Mouse (Mus musculus) lung, embryonic 15.5 days (tissue): ENCODE data around the gene Slc44a3. TPM values are rescaled to one million over a fixed set of nuclear protein-coding genes. Genes with fewer than 3 reads are reported as not detected.

Experiments
- ATAC-seq: fragments of 200-750 bp; cut with Nextera tagmentation; 2 replicates; pipeline ENCODE4 v1.8.0; 2017; ENCODE audit warnings: moderate number of reproducible peaks, borderline replicate concordance; ENCODE audit not compliant: low FRiP score, low TSS enrichment; ENCODE audit errors: extremely low read depth
- H3K27ac ChIP-seq: fragments of 300-500 bp; sonication (generic); 2 replicates; pipeline ENCODE4 v1.5.1; 2015; ENCODE audit warnings: moderate library complexity, mild to moderate bottlenecking, inconsistent platforms
- H3K27me3 ChIP-seq: fragments of 300-500 bp; sonication (generic); 2 replicates; pipeline ENCODE4 v1.6.1; 2015; ENCODE audit warnings: inconsistent platforms
- H3K36me3 ChIP-seq: fragments of 300-500 bp; sonication (generic); 2 replicates; pipeline ENCODE4 v1.6.1; 2015; ENCODE audit warnings: inconsistent platforms
- H3K4me1 ChIP-seq: fragments of 300-500 bp; sonication (generic); 2 replicates; pipeline ENCODE4 v1.6.1; 2015; ENCODE audit warnings: inconsistent platforms
- H3K4me2 ChIP-seq: fragments of 300-500 bp; sonication (generic); 2 replicates; pipeline ENCODE4 v1.6.1; 2015; ENCODE audit warnings: inconsistent platforms, mild to moderate bottlenecking, moderate library complexity
- H3K4me3 ChIP-seq: fragments of 300-500 bp; sonication (generic); 2 replicates; pipeline ENCODE4 v1.5.1; 2015; ENCODE audit warnings: mild to moderate bottlenecking, inconsistent platforms
- H3K9ac ChIP-seq: fragments of 300-500 bp; sonication (generic); 2 replicates; pipeline ENCODE4 v1.6.1; 2015; ENCODE audit warnings: inconsistent platforms
- H3K9me3 ChIP-seq: fragments of 300-500 bp; sonication (generic); 2 replicates; pipeline ENCODE4 v1.6.1; 2016; ENCODE audit warnings: inconsistent platforms
- WGBS: fragments of 180-500 bp; shearing (Covaris S2); methylation state at CpG from one replicate; pipeline ENCODE4 v1.1.7; 2015; 5-methylcytosine and 5-hydroxymethylcytosine counted together
- polyA plus RNA-seq: library from polyadenylated mRNA; unstranded; fragments of >200 nt; fragmentation: Nextera tagmentation; extraction: Ambion mirVana; gene quantifications from 2 replicates; pipeline ENCODE4 v1.2.1, GENCODE M21; 2015

Slc44a3 gene
- polyA plus RNA-seq, 1 experiment from 2014 or later, result 16.5 TPM

DNA sequence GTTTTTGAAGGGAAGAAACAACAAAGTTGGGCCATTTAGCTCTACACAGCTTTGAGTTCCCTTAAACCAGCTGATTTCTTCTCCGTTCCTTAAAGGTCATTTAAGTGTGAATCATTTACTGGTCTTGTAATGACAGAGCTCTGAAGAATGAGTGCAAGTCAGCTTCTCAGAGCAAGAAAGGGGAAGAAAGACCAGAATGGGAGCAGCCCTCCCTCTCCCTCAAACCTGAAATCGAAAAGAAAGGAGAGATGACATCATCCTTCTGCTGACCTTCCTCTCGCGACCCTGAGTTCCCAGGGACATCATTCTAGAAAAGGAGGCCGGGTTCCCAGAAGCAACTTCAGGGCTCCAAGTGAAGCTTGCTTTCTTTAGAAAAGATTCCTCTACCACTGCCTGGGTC is 41.3 kb downstream of the Slc44a3 start:
- no peaks in the 10 kb centered on the region for H3K36me3 ChIP-seq
- H3K4me2 ChIP-seq, result no peak overlapping the region
- 52% methylated on average over 5 of the region's 5 CpGs for WGBS
- H3K4me3 ChIP-seq, result no peak overlapping the region
- ATAC-seq, result no peak
- no peaks in the 10 kb centered on the region for H3K9me3 ChIP-seq
- no peak overlapping the region for H3K9ac ChIP-seq
- no peaks in the 10 kb centered on the region for H3K27me3 ChIP-seq
- H3K27ac ChIP-seq, result no peak overlapping the region
- H3K4me1 ChIP-seq, result peaks cover 5% of the 10 kb centered on the region

DNA sequence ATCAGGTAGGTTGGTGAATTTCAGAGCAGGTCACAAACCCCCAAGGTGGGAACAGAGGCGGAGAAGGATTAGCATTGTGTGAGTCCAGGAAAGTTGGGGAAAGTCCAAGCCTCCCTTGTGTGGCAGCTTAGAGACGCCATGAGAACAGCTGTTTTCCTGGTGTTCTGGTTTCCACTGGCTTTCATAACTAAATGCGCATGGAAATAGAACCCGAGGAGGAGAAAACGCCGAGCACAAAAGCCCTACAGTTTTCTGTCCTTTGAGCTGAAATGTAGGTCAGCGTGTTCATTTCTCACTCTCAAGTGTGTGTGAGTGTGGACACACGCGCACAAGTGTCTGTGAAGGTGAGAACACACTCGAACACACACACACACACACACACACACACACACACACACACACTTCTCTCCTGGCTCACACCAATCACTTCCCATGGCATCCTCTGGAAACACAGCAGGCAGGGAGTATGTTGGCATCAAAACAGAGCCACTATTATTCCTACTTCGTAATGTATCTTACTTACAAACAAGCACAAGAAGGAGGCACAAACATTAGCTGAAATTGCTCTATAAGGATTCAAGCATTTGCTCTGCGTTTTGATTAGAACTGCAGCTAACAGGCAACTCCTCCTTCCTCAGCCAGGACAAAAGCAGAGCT is 42.6 kb downstream of the Slc44a3 start:
- no peaks in the 10 kb centered on the region for H3K36me3 ChIP-seq
- 61% methylated on average over 12 of the region's 12 CpGs for WGBS
- ATAC-seq, result no peak
- no peak overlapping the region for H3K4me3 ChIP-seq
- no peak overlapping the region for H3K9ac ChIP-seq
- no peaks in the 10 kb centered on the region for H3K27me3 ChIP-seq
- H3K27ac ChIP-seq, result no peak overlapping the region
- no peaks in the 10 kb centered on the region for H3K9me3 ChIP-seq
- peaks cover 5% of the 10 kb centered on the region for H3K4me1 ChIP-seq
- no peak overlapping the region for H3K4me2 ChIP-seq

DNA sequence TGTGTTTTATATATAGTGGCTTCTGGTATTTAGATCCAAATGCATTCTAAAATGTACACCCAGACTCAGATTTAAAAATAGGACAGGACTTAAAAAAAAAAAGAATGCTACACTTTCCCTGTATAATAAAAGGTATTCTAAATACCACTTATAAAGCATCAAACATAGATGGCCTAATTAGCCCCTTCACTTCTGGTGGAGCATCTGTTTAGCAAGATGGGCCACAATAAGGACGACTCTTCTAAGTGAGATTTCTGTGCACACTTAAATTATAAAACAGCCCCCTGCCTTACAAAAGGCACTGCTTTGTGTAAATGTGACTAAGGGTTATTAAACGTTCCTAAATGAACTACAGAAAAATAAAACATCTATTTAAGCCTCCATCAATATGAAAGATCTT is 47.0 kb downstream of the Slc44a3 start:
- H3K27me3 ChIP-seq, result 0 out of 2 replicates have a peak, but pooled peaks cover 4% of the 10 kb centered on the region
- WGBS, result 72% methylated on average over 2 of the region's 2 CpGs
- no peaks in the 10 kb centered on the region for H3K9me3 ChIP-seq
- no peak overlapping the region for H3K4me3 ChIP-seq
- no peak overlapping the region for H3K9ac ChIP-seq
- H3K4me1 ChIP-seq, result 0 out of 2 replicates have a peak, but pooled peaks cover 5% of the 10 kb centered on the region
- no peak overlapping the region for H3K4me2 ChIP-seq
- ATAC-seq, result no peak
- no peak overlapping the region for H3K27ac ChIP-seq
- no peaks in the 10 kb centered on the region for H3K36me3 ChIP-seq

DNA sequence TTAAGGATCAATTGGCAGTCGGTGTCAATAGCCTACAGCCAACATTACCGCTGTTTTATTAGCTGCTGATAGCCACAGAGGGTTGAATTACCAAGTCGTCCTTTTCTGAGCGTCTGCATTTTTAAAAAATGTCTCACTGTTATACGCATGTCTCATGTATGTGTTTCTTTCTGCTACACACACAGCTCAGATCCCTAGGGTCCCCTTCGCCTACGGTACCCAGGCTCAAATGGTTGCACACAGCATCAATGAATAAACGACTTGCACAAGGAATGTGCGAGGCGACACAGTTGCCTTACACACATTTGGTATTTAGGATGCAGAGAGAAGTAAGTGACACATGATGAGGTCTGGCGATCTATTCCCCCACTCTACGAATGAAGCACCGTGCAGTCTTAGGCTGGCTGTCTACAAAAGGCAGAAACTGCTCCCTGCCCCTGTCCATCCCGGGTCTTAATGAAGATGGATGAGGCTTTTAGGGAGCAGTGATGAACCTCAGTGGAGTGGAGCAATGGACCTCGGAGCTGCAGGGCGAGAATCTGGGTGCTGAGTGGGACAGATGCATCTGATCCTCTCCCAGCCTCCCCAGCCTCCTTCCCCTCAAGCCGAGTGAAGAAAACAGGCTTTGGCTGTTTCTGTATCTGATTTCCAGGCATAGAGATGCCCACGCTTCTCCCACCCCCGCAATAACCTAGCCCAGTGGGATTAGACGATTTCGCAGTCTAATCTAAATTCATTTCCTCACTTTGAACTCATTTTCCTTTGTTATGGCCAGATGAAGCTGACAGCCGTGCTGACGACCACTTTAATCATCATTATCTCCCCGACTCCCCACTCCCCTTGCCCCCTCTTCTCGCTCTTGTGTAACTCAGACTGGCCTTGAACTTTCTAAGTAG is 48.7 kb downstream of the Slc44a3 start:
- Histone ChIP-seq H3K27ac (no peak overlapping the region), H3K4me3 (no peak overlapping the region), H3K4me2 (no peak overlapping the region; the same call in 1 of the 2 replicates)

DNA sequence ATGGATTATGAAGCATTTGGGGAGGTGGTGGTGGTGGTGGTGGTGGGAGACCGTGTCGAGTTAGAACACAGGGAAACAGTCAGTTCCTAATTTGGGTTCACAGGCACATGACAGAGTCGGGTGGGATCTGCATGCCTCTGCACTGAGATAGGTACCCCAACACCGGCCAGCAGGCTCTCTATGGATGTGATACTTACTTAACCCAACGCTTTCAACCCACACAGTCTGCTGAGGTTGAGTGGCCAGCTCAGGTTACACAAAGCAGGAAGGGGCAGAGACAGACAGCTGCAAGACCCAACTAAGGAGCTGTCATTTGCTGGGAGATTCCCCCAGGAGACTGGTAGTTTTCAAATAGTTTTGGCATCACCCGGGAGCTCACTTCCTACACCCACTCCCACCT is 50.6 kb downstream of the Slc44a3 start:
- no peak overlapping the region for H3K4me2 ChIP-seq
- H3K9ac ChIP-seq, result no peak overlapping the region
- 26% methylated on average over 6 of the region's 6 CpGs for WGBS
- H3K4me1 ChIP-seq, result 0 out of 2 replicates have a peak, but pooled peaks cover 5% of the 10 kb centered on the region
- H3K36me3 ChIP-seq, result no peaks in the 10 kb centered on the region
- no peak overlapping the region for H3K4me3 ChIP-seq
- no peak overlapping the region for H3K27ac ChIP-seq
- no peak for ATAC-seq
- H3K27me3 ChIP-seq, result 0 out of 2 replicates have a peak, but pooled peaks cover 6% of the 10 kb centered on the region
- no peaks in the 10 kb centered on the region for H3K9me3 ChIP-seq

More for the DNA sequence above, 48.7 kb downstream of the Slc44a3 start:
- 0 out of 2 replicates have a peak, but pooled peaks cover 5% of the 10 kb centered on the region for H3K4me1 ChIP-seq
- 0 out of 2 replicates have a peak, but pooled peaks cover 6% of the 10 kb centered on the region for H3K27me3 ChIP-seq
- 0 out of 2 replicates have a peak, but pooled peaks have one; percentile 35 for ATAC-seq
- 38% methylated on average over 25 of the region's 25 CpGs for WGBS
- H3K9ac ChIP-seq, result no peak overlapping the region
- no peaks in the 10 kb centered on the region for H3K9me3 ChIP-seq
- no peaks in the 10 kb centered on the region for H3K36me3 ChIP-seq

DNA sequence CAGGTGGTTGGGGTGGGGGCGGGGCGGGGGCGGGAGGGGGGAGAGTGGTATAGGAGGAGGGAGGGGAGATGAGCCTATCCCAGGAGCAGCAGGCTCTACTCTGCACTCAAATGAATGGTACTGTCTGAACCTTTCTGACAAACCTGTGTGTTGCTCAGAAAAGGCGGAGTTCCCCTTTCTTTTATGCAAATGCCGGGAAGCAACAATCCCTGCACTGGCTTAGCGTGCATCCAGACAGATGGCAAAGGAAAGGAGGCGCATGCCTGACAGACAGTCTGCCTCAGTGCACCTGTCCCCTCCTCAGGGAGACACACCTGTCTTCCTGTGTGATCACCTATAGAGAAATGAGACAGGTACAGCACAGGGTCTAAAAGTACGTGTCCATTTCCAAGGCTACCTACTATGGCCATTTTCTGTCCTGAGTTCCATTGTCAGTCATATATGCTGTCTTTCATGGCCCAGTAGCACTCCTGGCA is 51.2 kb downstream of the Slc44a3 start:
- ATAC-seq, result no peak
- Histone ChIP-seq H3K36me3 (no peaks in the 10 kb centered on the region), H3K4me3 (no peak overlapping the region), H3K27me3 (0 out of 2 replicates have a peak, but pooled peaks cover 6% of the 10 kb centered on the region), H3K4me2 (no peak overlapping the region), H3K9ac (no peak overlapping the region), H3K9me3 (no peaks in the 10 kb centered on the region), H3K4me1 (0 out of 2 replicates have a peak, but pooled peaks cover 5% of the 10 kb centered on the region), H3K27ac (no peak overlapping the region)
- 63% methylated on average over 5 of the region's 8 CpGs for WGBS

DNA sequence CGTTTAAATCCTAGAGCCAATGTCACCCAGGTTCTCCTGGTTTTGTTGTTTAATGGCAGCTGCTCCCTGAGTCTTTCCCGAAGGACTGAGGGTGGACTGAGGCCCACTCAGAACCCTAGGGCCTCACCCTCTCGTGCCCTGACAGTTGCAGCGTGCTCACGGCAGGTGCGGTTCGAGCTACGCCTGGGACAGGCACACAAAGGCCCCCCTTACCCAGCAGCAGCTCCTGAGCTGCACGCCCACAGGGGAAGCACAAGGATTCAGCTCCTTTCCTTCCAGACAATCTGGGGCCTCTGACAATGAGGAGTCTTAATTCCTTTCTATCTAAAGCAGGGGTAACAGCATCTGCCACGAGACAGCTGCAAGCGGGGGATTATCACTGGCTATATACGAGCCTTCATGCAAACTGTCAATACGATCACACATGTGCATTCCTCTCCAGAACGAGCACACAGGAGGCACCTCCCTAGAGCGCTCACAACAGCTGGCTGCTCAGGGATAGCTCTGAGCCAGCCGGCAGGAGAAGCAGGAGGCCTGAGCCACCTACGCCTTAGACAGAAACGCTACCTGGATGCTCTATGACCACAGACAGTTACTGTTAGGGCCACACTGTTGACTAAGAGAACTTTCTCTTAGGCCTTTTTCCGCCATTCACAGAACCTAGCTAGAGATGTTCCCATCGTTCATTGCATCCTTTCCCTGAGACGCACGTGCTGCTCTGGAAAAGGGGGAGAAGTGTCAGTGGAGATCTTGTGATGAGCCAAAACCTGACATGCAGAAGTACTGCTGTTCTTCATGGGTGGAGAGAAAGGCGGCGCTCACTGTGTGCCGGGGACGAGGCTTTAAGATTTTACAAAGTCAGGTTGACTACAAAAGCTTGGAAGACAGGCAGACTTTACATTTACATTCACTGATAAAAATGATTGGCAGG is 51.9 kb downstream of the Slc44a3 start:
- H3K36me3 ChIP-seq, result no peaks in the 10 kb centered on the region
- H3K4me1 ChIP-seq, result 0 out of 2 replicates have a peak, but pooled peaks cover 5% of the 10 kb centered on the region
- H3K27ac ChIP-seq, result no peak overlapping the region
- H3K27me3 ChIP-seq, result 0 out of 2 replicates have a peak, but pooled peaks cover 6% of the 10 kb centered on the region
- no peak for ATAC-seq
- no peak overlapping the region for H3K4me3 ChIP-seq
- WGBS, result 52% methylated on average over 26 of the region's 26 CpGs
- H3K4me2 ChIP-seq, result no peak overlapping the region
- H3K9me3 ChIP-seq, result no peaks in the 10 kb centered on the region
- no peak overlapping the region for H3K9ac ChIP-seq

DNA sequence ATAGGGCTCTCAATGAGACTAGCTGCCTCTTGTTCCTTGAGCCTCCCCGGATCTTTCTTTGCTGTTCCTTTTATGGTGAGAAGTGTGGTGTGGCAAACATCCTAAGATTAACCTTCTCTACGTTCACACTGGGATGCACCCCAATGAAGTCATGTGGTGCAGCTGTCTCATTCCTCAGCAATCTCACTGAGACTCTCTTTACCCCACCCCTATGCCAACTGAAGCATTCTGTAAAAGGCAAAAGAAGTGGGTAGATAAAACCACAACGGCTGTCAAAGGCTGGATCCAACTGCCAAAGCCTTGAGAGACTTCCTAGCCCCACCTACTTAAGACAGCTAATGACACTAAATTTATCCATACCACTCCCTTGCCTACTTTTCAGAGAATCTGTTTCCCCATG is 57.5 kb downstream of the Slc44a3 start:
- H3K27ac ChIP-seq, result no peak overlapping the region
- WGBS, result 63% methylated on average over 3 of the region's 3 CpGs
- H3K9ac ChIP-seq, result no peak overlapping the region
- no peak for ATAC-seq
- no peaks in the 10 kb centered on the region for H3K9me3 ChIP-seq
- H3K4me1 ChIP-seq, result peaks cover 15% of the 10 kb centered on the region
- no peak overlapping the region for H3K4me3 ChIP-seq
- H3K27me3 ChIP-seq, result no peaks in the 10 kb centered on the region
- H3K36me3 ChIP-seq, result no peaks in the 10 kb centered on the region
- no peak overlapping the region for H3K4me2 ChIP-seq

DNA sequence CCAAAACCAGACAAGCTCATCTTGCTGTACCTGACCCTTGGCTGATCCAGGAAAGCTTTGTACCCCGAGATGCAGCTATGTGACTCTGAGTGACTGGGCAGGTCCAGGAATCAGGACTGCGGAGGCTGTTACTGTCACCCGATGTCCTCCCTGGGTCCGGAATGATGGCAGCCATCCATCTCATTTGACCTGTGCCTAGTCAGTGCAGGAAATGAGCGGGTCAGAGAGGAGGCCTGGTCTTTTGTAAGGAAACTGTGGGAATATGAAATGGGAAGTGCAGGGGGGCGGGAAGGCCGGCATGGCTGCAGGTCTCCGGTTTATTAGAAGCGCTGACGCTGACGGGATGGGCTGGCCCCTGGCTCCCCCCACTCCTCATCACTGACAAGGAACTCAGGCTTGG is 60.5 kb downstream of the Slc44a3 start:
- WGBS, result 65% methylated on average over 11 of the region's 11 CpGs
- peaks cover 29% of the 10 kb centered on the region for H3K4me1 ChIP-seq
- H3K36me3 ChIP-seq, result no peaks in the 10 kb centered on the region
- no peaks in the 10 kb centered on the region for H3K27me3 ChIP-seq
- no peaks in the 10 kb centered on the region for H3K9me3 ChIP-seq
- no peak for ATAC-seq
- no peak overlapping the region for H3K9ac ChIP-seq
- no peak overlapping the region for H3K4me3 ChIP-seq
- H3K4me2 ChIP-seq, result no peak overlapping the region
- no peak overlapping the region for H3K27ac ChIP-seq

DNA sequence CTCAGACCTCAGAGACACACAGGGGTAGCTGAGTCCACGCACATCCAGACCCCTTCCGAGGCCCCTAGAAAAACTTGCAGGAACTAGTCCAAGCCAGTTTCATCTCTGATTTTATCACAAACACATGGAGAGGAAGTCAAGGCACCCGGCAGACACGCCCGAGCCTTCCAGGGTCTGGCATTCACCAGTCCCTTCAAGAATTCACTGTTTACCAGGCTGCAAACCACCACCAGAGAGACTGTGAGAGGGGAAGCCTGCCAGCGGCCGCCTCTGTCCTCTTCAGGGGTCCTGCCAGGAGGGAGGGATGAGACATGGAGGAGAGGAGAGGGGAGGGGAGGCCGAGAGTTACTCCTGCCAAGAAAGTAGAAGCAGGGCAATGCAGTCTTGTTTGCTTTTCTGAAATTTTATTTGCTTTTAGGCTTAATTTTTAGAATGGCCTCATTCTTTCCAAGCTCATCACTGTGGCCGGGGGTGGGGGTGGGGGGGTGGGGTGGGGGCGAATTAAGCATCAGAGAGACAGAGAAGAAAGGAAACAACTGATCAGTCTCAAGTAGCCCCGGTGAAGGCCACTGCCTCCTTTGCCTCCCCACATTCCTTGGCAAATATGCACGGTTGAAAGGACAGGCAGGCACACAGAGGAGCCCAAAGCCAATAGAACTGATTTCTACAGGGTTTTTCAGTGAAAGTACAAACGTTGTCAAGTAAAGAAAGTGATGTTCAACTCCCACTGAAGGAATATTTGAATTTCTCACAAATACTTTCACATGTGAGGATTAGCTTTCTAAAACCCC is 62.8 kb downstream of the Slc44a3 start:
- Histone ChIP-seq H3K9ac (no peak overlapping the region), H3K36me3 (no peaks in the 10 kb centered on the region), H3K4me2 (peak overlapping the region; percentile 45), H3K4me3 (no peak overlapping the region), H3K4me1 (peaks cover 29% of the 10 kb centered on the region), H3K27ac (peak overlapping the region; percentile 84), H3K27me3 (no peaks in the 10 kb centered on the region), H3K9me3 (no peaks in the 10 kb centered on the region)
- ATAC-seq, result peak; percentile 80; the same call in 1 of the 2 replicates
- WGBS, result 2% methylated on average over 13 of the region's 13 CpGs
